Mouse (Mus musculus) B cell, adult 62 days (primary cell): ENCODE data around the gene Olfr50. TPM values are rescaled to one million over a fixed set of nuclear protein-coding genes. Genes with fewer than 3 reads are reported as not detected.

Experiments used
- total RNA-seq: library from RNA; stranded (reverse); gene quantifications from 4 replicates; pipeline ENCODE4 v1.2.4, GENCODE M21; 2023

The Olfr50 gene
- not detected in 4 replicates for total RNA-seq

DNA sequence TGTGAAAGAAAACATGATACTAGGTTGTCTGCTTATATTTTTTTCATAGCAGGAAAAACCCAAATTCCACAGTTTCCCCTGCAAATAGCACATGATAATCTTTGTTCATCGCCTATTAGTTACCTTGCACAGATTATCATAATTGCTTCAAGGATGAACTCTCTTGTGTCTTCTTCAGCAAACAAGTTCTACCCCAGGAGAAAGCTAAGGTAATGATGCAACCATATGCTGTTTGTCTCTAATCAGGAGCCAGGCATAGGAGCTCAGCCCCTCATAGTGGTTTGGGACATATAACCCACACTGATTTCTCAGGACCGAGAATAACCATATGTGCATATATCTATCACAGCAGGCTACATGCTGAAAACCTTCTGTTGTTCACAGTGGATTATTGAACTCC, at the start of gene Olfr50:
TSS of gene Olfr50 (plus strand) at position 301 of the 400 bp plus-strand sequence.

DNA sequence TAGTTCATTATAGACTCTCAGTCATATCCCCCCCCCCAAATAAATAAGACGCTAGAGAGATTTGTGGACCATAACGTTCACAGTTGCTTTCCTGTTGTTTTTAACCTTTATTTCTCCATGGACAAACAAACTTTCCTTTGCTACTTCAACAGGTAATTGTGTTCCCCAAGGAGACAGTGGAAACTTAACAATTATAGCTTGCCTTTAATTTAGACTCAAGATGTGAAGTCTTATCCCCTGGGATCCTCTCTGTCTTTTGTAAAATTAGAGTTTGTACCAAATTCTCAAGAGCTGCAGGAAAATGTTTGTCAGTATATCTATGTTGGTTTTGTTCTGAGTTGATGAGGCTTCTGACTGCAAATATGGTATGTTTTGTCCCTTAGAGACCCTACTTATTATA, 6.4 kb upstream of the Olfr50 start, which contains the start of gene Olfr348:
TSS of gene Olfr348 (plus strand) at position 301 of the 400 bp plus-strand sequence.

GRCm38 (mm10) chr2:36816932-36817331, 26.6 kb downstream of the Olfr50 start, which contains the start of gene Olfr3:
Olfr3 (minus strand) TSS chr2:36817032.

GRCm38 (mm10) chr2:36846010-36846409, 55.7 kb downstream of the Olfr50 start, which contains the start of gene Olfr350:
Olfr350 (plus strand) TSS chr2:36846310.

Other genes with a start within 250 kb of the Olfr50 start
- gene Olfr344, start 223.9 kb upstream of the Olfr50 start, total RNA-seq: not detected in 4 replicates
- not detected in 4 replicates for gene Olfr345, start 150.5 kb upstream of the Olfr50 start, total RNA-seq
- gene Olfr346, start 104.8 kb upstream of the Olfr50 start, total RNA-seq: not detected in 4 replicates
- gene Olfr347, start 58.6 kb upstream of the Olfr50 start, total RNA-seq: not detected in 4 replicates
- not detected in 4 replicates for gene Olfr348, start 6.3 kb upstream of the Olfr50 start, total RNA-seq
- not detected in 4 replicates for gene Olfr3, start 26.5 kb downstream of the Olfr50 start, total RNA-seq
- gene Olfr350, start 55.8 kb downstream of the Olfr50 start, total RNA-seq: not detected in 4 replicates
- gene Olfr351, start 72.1 kb downstream of the Olfr50 start, total RNA-seq: not detected in 4 replicates
- not detected in 4 replicates for gene Olfr352, start 77.9 kb downstream of the Olfr50 start, total RNA-seq
- not detected in 4 replicates for gene Olfr353, start 102.4 kb downstream of the Olfr50 start, total RNA-seq
- gene Olfr354, start 115.1 kb downstream of the Olfr50 start, total RNA-seq: not detected in 4 replicates
- not detected in 4 replicates for gene Olfr355, start 138.4 kb downstream of the Olfr50 start, total RNA-seq
- not detected in 4 replicates for gene Olfr356, start 146.6 kb downstream of the Olfr50 start, total RNA-seq
- not detected in 4 replicates for gene Olfr357, start 203.3 kb downstream of the Olfr50 start, total RNA-seq
- not detected in 4 replicates for gene Olfr358, start 218.8 kb downstream of the Olfr50 start, total RNA-seq